Mouse (Mus musculus) midbrain, embryonic 11.5 days (tissue): ENCODE measurements around the gene 9930022D16Rik. TPM values are rescaled to one million over a fixed set of nuclear protein-coding genes. Genes with fewer than 3 reads are reported as not detected.

Source experiments
- ATAC-seq: fragments of 200-750 bp; cut with Nextera tagmentation; 2 replicates; pipeline ENCODE4 v1.8.0; 2017; ENCODE audit warnings: moderate TSS enrichment, moderate library complexity; ENCODE audit not compliant: low FRiP score
- DNase-seq: peaks from one replicate; pipeline ENCODE4 v3.0.0; 2015; ENCODE audit warnings: low spot score; ENCODE audit errors: missing footprints
- H3K27ac ChIP-seq: fragments of 300-500 bp; sonication (generic); 2 replicates; pipeline ENCODE4 v1.5.1; 2014; ENCODE audit warnings: low read depth, low read length
- H3K27me3 ChIP-seq: fragments of 300-500 bp; sonication (generic); 2 replicates; pipeline ENCODE4 v1.6.1; 2014; ENCODE audit warnings: mild to moderate bottlenecking, low read length, moderate library complexity, mixed read lengths; ENCODE audit not compliant: control insufficient read depth, insufficient read depth
- H3K36me3 ChIP-seq: fragments of 300-500 bp; sonication (generic); 2 replicates; pipeline ENCODE4 v1.6.1; 2014; ENCODE audit warnings: mild to moderate bottlenecking, low read length, moderate library complexity, mixed read lengths; ENCODE audit not compliant: control insufficient read depth, insufficient read depth
- H3K4me1 ChIP-seq: fragments of 300-500 bp; sonication (generic); 2 replicates; pipeline ENCODE4 v1.6.1; 2014; ENCODE audit warnings: low read length; ENCODE audit not compliant: control insufficient read depth, insufficient read depth
- H3K4me2 ChIP-seq: fragments of 300-500 bp; sonication (generic); 2 replicates; pipeline ENCODE4 v1.6.1; 2014; ENCODE audit warnings: mild to moderate bottlenecking, moderate library complexity
- H3K4me3 ChIP-seq: fragments of 300-500 bp; sonication (generic); 2 replicates; pipeline ENCODE4 v1.5.1; 2014; ENCODE audit warnings: low read depth, low read length
- H3K9ac ChIP-seq: fragments of 300-500 bp; sonication (generic); 2 replicates; pipeline ENCODE4 v1.6.1; 2014; ENCODE audit warnings: low read length
- H3K9me3 ChIP-seq: fragments of 300-500 bp; sonication (generic); 2 replicates; pipeline ENCODE4 v1.6.1; 2016; ENCODE audit warnings: low read length; ENCODE audit not compliant: control insufficient read depth
- WGBS: fragments of 180-500 bp; shearing (Covaris S2); extraction: QIAGEN DNeasy Blood & Tissue Kit; methylation state at CpG from one replicate; pipeline ENCODE4 v1.1.7; 2014; 5-methylcytosine and 5-hydroxymethylcytosine counted together
- polyA plus RNA-seq: library from polyadenylated mRNA; unstranded; fragments of >200 nt; fragmentation: Nextera tagmentation; extraction: Ambion mirVana; gene quantifications from 2 replicates; pipeline ENCODE4 v1.2.1, GENCODE M21; 2014

9930022D16Rik gene
- polyA plus RNA-seq, result not detected in 2 replicates

GRCm38 (mm10) chr11:109413617-109414016 is at the start of gene 9930022D16Rik:
Gene 9930022D16Rik (plus strand): TSS chr11:109413917.
- H3K9me3 ChIP-seq, result no peaks in the 10 kb centered on the region
- no peaks in the 10 kb centered on the region for H3K4me1 ChIP-seq
- ATAC-seq, result no peak
- DNase-seq, result no peak
- H3K4me3 ChIP-seq, result no peak within 1 kb of the TSS
- no peak within 1 kb of the TSS for H3K4me2 ChIP-seq
- WGBS, result 91% methylated on average over 6 of the region's 6 CpGs
- H3K36me3 ChIP-seq, result no peaks in the 10 kb centered on the region
- no peaks in the 10 kb centered on the region for H3K27me3 ChIP-seq
- H3K27ac ChIP-seq, result no peak within 1 kb of the TSS
- no peak within 1 kb of the TSS for H3K9ac ChIP-seq

GRCm38 (mm10) chr11:109364337-109364736 is 49.4 kb upstream of the 9930022D16Rik start:
- Histone ChIP-seq H3K4me2 (peak overlapping the region; percentile 79), H3K27ac (no peak overlapping the region), H3K9ac (0 out of 2 replicates have a peak overlapping the region, but pooled peaks have one; percentile 26), H3K27me3 (no peaks in the 10 kb centered on the region; the same call in 1 of the 2 replicates), H3K4me3 (peak overlapping the region; percentile 77; the same call in 1 of the 2 replicates), H3K4me1 (peaks cover 18% of the 10 kb centered on the region), H3K36me3 (peaks cover 2% of the 10 kb centered on the region; the same call in 1 of the 2 replicates), H3K9me3 (no peaks in the 10 kb centered on the region)
- no peak for ATAC-seq
- 74% methylated on average over 2 of the region's 2 CpGs for WGBS
- no peak for DNase-seq

- peaks cover 14% of the 10 kb centered on the region for H3K4me1 ChIP-seq
- H3K27me3 ChIP-seq, result no peaks in the 10 kb centered on the region; the same call in 1 of the 2 replicates
- no peak overlapping the region; the same call in 1 of the 2 replicates for H3K4me2 ChIP-seq
- H3K27ac ChIP-seq, result no peak overlapping the region
- H3K9ac ChIP-seq, result no peak overlapping the region
- ATAC-seq (no peak), DNase-seq (no peak)
- H3K4me3 ChIP-seq, result no peak overlapping the region
- 89% methylated on average over 10 of the region's 10 CpGs for WGBS
- peaks cover 2% of the 10 kb centered on the region; the same call in 1 of the 2 replicates for H3K36me3 ChIP-seq
- H3K9me3 ChIP-seq, result no peaks in the 10 kb centered on the region
Measured at GRCm38 (mm10) chr11:109364881-109365280, 48.8 kb upstream of the 9930022D16Rik start.

GRCm38 (mm10) chr11:109365818-109366217 is 47.9 kb upstream of the 9930022D16Rik start:
- no peak overlapping the region for H3K27ac ChIP-seq
- WGBS, result 96% methylated on average over 5 of the region's 5 CpGs
- peaks cover 14% of the 10 kb centered on the region for H3K4me1 ChIP-seq
- H3K4me3 ChIP-seq, result no peak overlapping the region
- no peak overlapping the region for H3K9ac ChIP-seq
- peaks cover 2% of the 10 kb centered on the region; the same call in 1 of the 2 replicates for H3K36me3 ChIP-seq
- no peak overlapping the region for H3K4me2 ChIP-seq
- H3K27me3 ChIP-seq, result no peaks in the 10 kb centered on the region; the same call in 1 of the 2 replicates
- no peak for DNase-seq
- ATAC-seq, result no peak
- no peaks in the 10 kb centered on the region for H3K9me3 ChIP-seq

- no peak overlapping the region for H3K9ac ChIP-seq
Measured at GRCm38 (mm10) chr11:109366802-109367579, 46.7 kb upstream of the 9930022D16Rik start.

GRCm38 (mm10) chr11:109369026-109369637 is 44.6 kb upstream of the 9930022D16Rik start:
- ATAC-seq, result no peak
- WGBS, result 92% methylated on average over 3 of the region's 3 CpGs
- H3K36me3 ChIP-seq, result peaks cover 4% of the 10 kb centered on the region; the same call in 1 of the 2 replicates

More at GRCm38 (mm10) chr11:109366802-109367579, 46.7 kb upstream of the 9930022D16Rik start:
- DNase-seq (no peak), ATAC-seq (no peak)
- Histone ChIP-seq H3K36me3 (peaks cover 2% of the 10 kb centered on the region; the same call in 1 of the 2 replicates), H3K27me3 (no peaks in the 10 kb centered on the region), H3K27ac (no peak overlapping the region), H3K4me3 (no peak overlapping the region), H3K4me2 (no peak overlapping the region), H3K4me1 (peaks cover 11% of the 10 kb centered on the region), H3K9me3 (no peaks in the 10 kb centered on the region)
- 89% methylated on average over 15 of the region's 15 CpGs for WGBS

GRCm38 (mm10) chr11:109375412-109375811 is 38.3 kb upstream of the 9930022D16Rik start:
- DNase-seq, result no peak
- WGBS, result 77% methylated on average over 7 of the region's 7 CpGs
- H3K27me3 ChIP-seq, result no peaks in the 10 kb centered on the region

More at GRCm38 (mm10) chr11:109369026-109369637, 44.6 kb upstream of the 9930022D16Rik start:
- Histone ChIP-seq H3K27ac (no peak overlapping the region), H3K27me3 (no peaks in the 10 kb centered on the region), H3K9ac (no peak overlapping the region), H3K4me1 (peaks cover 8% of the 10 kb centered on the region), H3K9me3 (no peaks in the 10 kb centered on the region), H3K4me2 (no peak overlapping the region), H3K4me3 (no peak overlapping the region)
- no peak for DNase-seq

GRCm38 (mm10) chr11:109376484-109377143 is 37.1 kb upstream of the 9930022D16Rik start:
- H3K9me3 ChIP-seq, result no peaks in the 10 kb centered on the region
- no peaks in the 10 kb centered on the region; the same call in none of the 2 replicates for H3K4me1 ChIP-seq
- H3K27me3 ChIP-seq, result no peaks in the 10 kb centered on the region
- H3K4me3 ChIP-seq, result no peak overlapping the region
- no peak for ATAC-seq
- H3K9ac ChIP-seq, result no peak overlapping the region
- H3K36me3 ChIP-seq, result peaks cover 2% of the 10 kb centered on the region; the same call in 1 of the 2 replicates
- WGBS, result 60% methylated on average over 7 of the region's 7 CpGs
- no peak overlapping the region for H3K27ac ChIP-seq
- H3K4me2 ChIP-seq, result no peak overlapping the region
- no peak for DNase-seq

More at GRCm38 (mm10) chr11:109375412-109375811, 38.3 kb upstream of the 9930022D16Rik start:
- no peak overlapping the region for H3K4me2 ChIP-seq
- no peaks in the 10 kb centered on the region for H3K9me3 ChIP-seq
- no peak for ATAC-seq
- no peak overlapping the region for H3K9ac ChIP-seq
- no peaks in the 10 kb centered on the region; the same call in none of the 2 replicates for H3K4me1 ChIP-seq
- H3K36me3 ChIP-seq, result peaks cover 2% of the 10 kb centered on the region; the same call in 1 of the 2 replicates
- no peak overlapping the region for H3K4me3 ChIP-seq
- H3K27ac ChIP-seq, result no peak overlapping the region
